Mouse (Mus musculus) cortical plate, adult 2 months (tissue): Measurements from ENCODE around the gene Atg101.

Source experiments
- CTCF ChIP-seq: fragments of 200-500 bp; IDR thresholded peaks from 2 replicates; pipeline ENCODE4 v1.5.1; 2011; ENCODE audit warnings: mild to moderate bottlenecking, control low read depth, low read length; ENCODE audit not compliant: insufficient read depth; ENCODE audit errors: extremely low read depth
- POLR2A ChIP-seq: fragments of 200-500 bp; IDR thresholded peaks from 2 replicates; pipeline ENCODE4 v1.6.1; 2011; ENCODE audit warnings: mild to moderate bottlenecking, low read length, control low read depth; ENCODE audit not compliant: insufficient read depth; ENCODE audit errors: extremely low read depth

- TF ChIP-seq POLR2A, result no peak
- TF ChIP-seq CTCF, result peak; percentile 98
These were observed 43.2 kb downstream of the Atg101 start for GRCm38 (mm10) chr15:101327282-101327681.
